Mouse (Mus musculus): Measurements from ENCODE around the gene Ccl6.

The Ccl6 gene

GRCm38 (mm10) chr11:83597796-83598195 lies 4.9 kb upstream of the Ccl6 start:
- DNase-seq (ENCODE audit: low spot score in 2 of 2) = no peak

- no peak for DNase-seq (ENCODE audit: low spot score in 2 of 2)
Measured at GRCm38 (mm10) chr11:83595669-83596455, 3.0 kb upstream of the Ccl6 start.

DNA sequence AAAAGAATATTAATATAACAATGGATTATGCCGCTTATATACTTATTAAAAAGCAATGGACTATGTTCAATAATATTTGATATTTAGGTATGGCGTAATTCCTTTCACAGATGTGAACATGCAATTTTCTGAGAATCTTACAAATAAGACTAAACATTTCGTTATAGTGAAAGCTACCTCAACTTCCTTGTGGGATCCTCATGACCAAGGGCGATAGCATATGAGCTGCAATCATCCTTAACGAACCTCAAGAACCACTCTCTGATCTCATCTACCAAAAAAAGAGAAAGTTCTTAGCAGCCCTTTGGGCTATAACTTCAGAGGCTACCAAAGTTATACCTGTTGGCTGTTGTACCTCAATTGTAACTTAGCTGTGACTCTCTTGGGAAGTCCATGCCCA lies 566 bp upstream of the Ccl6 start:
- DNase-seq (ENCODE audit: low spot score in 2 of 2) = no peak

- no peak for DNase-seq (ENCODE audit: low spot score in 2 of 2)
Measured at GRCm38 (mm10) chr11:83584232-83584631, 8.7 kb downstream of the Ccl6 start.

GRCm38 (mm10) chr11:83583450-83583754 lies 9.5 kb downstream of the Ccl6 start:
- DNase-seq (ENCODE audit: low spot score in 2 of 2) = no peak

GRCm38 (mm10) chr11:83582626-83583449 lies 10.0 kb downstream of the Ccl6 start:
- no peak for DNase-seq (ENCODE audit: low spot score in 2 of 2)

DNA sequence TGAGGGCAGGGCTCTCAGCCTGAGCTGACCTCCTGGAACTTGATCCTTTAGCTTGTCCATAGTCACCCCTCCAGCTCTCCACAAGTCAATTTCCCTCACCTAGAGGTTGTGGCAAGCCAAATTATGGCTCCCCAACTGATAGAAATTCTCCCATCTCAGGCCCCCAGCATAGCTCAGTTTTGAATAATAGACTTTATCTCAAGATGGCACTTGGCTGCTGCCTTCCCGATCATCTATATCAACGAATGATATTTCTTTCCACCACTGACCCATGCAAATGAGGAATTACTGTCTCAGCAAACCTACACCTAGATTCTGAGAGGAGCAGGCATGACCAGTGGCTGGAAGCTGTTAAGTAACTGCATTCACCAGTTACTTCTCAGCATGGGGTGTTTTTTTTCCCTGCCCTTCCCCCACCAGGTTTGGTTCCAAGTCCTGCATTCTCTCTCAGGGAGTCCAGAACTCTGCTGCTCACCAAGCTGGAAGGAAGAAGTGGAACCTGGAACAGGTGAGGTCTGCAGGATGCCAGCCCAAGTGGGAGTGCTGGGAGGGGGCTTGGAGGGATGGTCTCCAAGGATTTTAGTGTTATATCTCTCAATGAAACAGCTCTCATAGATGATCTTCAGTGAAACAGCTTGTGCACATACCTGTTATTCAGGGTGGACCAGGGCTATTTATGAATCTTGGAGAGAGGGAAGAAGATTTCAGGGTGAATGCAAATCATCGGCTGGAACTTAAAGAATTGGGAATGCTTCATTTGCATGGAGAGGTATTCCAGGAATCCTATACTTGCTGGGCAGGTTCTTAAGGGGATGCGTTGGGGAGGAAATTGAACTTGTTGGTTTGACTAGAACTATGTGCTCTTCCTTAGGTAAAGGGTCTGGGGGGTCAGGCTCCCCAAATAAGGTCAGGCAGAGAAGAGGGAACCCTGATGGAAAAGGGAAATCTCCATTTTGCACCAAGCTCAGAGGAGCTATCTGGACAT lies 11.0 kb downstream of the Ccl6 start:
- DNase-seq (ENCODE audit: low spot score in 2 of 2) = no peak

DNA sequence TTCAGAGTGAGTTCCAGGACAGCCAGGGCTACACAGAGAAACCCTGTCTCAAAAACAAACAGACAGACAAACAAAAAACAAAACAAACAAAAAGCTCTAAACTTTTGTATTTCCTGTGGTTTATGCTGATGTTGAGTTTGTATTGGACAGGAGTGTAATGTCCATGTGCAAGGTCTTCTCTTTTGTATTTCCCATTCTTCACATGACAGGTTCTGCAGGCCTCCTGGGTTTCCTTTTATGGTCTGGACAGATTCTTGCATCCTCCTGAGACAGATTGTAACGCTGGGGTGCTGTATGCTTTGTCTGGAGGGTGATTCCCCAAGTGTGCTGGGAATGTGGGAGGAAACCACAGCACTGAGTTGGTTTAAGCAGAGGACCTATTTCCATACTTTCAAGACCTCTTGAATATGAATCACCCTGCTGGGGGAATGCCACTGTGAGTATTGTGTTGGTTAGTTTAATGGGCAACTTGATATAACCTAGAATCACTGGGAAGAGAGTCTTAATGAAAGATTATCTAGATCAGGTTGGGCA lies 12.1 kb downstream of the Ccl6 start:
- DNase-seq (ENCODE audit: low spot score in 2 of 2) = no peak

DNA sequence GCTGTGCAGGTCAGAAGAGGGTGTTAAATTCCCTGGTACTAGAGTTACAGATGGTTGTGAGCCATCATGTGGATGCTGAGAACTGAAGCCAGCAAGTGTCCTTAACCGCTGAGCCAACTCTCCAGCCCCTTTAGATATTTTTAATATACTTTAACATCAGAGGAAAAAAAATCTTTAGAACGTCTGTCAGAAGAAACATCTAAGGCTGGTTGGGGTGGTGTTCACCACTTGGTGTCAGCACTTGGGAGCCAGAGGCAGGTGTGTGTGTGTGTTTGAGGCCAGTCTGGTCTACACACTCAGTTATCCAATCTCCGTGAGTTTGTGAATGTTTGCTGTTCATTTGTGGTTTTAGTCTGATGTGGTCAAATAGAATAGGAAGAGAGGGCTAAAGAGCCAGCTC lies 13.9 kb downstream of the Ccl6 start:
- no peak for DNase-seq (ENCODE audit: low spot score in 2 of 2)

GRCm38 (mm10) chr11:83578186-83578760 lies 14.6 kb downstream of the Ccl6 start, which contains the start of gene Ccl9:
TSS of gene Ccl9 (minus strand) at chr11:83578636.
- no peak for DNase-seq (ENCODE audit: low spot score in 2 of 2)

- no peak for DNase-seq (ENCODE audit: low spot score in 2 of 2)
Measured at GRCm38 (mm10) chr11:83576927-83577555, 15.8 kb downstream of the Ccl6 start.

DNA sequence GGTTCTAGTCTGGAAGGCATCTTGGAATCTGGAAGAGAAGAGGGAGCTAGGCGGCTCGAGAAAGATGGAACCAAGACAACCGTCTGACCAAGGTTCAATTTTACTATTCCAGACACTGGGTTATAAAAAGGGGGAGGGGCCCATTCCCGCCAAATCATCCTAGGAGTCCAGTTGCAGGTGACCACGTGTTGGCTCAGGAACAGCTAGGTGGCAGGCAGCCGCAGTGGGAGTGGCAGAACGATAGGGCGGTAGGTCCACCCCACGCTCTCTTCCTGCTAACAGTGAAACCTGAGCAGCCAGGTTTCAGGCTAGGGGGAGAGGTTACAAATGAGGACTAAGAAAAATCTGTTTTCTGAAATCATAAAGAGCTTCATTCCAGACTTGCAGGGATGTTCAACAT lies 20.1 kb downstream of the Ccl6 start:
- no peak for DNase-seq (ENCODE audit: low spot score in 2 of 2)

GRCm38 (mm10) chr11:83572223-83572622 lies 20.7 kb downstream of the Ccl6 start:
- DNase-seq (ENCODE audit: low spot score in 2 of 2) = no peak

- no peak for DNase-seq (ENCODE audit: low spot score in 2 of 2)
Measured at GRCm38 (mm10) chr11:83570189-83570588, 22.7 kb downstream of the Ccl6 start.

DNA sequence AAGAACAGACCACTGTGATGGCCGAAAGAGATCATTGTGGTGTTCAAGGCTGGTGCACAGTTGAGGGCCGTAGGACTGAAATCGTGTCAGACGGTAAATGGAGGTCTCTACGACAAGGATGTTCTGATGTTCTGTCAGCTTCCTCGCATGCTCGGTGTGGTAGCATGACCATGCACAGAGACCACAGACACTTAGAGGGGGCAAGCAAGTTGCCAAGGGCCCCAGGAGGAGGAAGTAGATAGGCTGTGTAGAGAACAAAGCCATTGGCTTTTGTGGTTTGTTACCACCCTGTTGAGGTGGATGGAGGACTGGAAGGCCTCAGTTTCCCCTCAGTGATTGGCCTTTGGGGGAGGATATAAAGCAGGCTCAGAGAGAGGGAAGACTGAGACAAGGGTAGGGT lies 23.6 kb downstream of the Ccl6 start:
- no peak for DNase-seq (ENCODE audit: low spot score in 2 of 2)

GRCm38 (mm10) chr11:83568786-83569185 lies 24.1 kb downstream of the Ccl6 start:
- DNase-seq (ENCODE audit: low spot score in 2 of 2) = no peak

DNA sequence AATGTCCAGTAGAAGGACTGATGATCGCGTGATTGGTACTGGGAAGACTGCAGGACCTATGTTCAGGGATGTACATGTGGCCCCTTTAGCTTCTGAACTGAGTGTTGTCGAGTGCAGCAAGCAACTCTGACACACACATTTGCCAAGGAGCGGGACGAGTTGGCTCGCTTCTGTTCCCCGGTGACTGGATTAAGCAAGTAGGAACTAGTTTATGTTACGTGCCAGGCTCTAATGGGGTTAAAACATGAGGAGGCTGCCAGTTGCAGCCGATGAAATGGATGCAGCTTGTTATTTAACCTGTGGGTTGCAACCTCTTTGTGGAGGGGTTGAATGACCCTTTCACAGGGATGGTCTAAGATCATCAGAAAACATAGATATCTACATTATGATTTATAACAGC lies 24.8 kb downstream of the Ccl6 start:
- no peak for DNase-seq (ENCODE audit: low spot score in 2 of 2)

DNA sequence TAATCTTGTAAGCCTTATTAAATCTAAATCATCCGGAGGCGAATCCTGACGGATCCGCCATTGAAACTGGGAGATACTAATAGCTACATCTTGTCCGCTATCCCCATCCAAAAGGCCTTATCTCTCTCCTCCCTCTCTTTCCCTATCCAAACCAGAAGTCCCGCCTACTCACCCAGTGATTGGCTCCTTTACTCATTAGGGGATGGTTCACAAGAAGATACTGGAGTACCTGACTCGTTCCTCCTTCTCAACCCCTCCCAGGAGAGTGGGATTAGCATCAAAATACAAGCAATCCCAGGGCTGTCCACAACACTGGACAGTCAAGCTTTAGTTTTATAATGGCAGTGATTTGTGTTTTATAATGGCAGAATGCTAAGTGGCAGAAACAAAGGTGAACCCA lies 25.6 kb downstream of the Ccl6 start:
- no peak for DNase-seq (ENCODE audit: low spot score in 2 of 2)

- DNase-seq (ENCODE audit: low spot score in 2 of 2) = no peak
Measured at GRCm38 (mm10) chr11:83566617-83567016, 26.3 kb downstream of the Ccl6 start.

DNA sequence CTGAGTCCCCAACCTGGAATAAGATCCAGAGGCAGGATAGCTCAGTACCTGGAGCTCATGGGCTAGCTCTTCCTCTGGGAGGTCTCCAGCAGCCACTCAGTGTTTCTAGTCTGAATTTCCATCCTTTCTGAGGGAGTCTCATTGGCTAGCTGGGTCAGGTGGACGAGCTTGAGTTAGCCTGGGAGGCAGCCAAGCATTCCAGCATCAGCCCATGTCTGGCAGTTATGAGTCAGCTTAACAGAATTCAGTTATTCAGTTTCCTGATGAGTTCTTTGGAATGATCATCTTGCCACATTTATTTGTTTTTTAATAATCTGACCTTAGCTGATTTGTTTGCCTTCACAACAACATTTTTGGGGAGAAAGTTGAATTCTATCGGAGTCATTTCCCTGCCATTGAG lies 29.1 kb downstream of the Ccl6 start:
- no peak for DNase-seq (ENCODE audit: low spot score in 2 of 2)

- DNase-seq (ENCODE audit: low spot score in 2 of 2) = no peak
Measured at GRCm38 (mm10) chr11:83562311-83562887, 30.5 kb downstream of the Ccl6 start.
